Mouse (Mus musculus) T-helper 2 cell (primary cell): Measurements from ENCODE around the gene Cct5.

Source experiments
- in situ Hi-C: fragments of 300-600 bp; cut with MboI, MseI; formaldehyde crosslinking; loops from one replicate; pipeline ENCODE4 v1.15.1; 2025; ENCODE audit warnings: high pct_unique_total_duplicates

Cct5 gene

DNA sequence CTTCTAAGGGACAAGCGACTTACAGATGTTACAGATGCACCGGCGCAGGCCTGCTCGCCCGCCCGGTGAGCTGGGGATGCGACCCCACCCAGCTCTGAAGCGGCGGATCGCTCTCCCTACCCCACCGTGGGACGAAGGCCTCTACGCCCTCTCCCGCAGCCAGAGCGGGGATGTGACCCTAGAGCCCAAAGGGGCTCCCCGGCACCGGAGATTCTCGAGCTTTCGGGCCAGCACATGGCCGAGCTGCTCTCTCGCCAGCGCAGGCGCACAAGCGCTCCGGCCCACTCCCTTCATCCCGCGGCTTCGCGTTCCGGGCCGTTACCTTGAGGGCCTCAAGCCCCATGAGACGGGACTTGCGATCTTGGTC is 342 bp downstream of the Cct5 start:
- in situ Hi-C loops: loop anchor here (5.0 kb wide), 1 partner anchor 69 kb away; the partner anchor contains the start of gene March6

DNA sequence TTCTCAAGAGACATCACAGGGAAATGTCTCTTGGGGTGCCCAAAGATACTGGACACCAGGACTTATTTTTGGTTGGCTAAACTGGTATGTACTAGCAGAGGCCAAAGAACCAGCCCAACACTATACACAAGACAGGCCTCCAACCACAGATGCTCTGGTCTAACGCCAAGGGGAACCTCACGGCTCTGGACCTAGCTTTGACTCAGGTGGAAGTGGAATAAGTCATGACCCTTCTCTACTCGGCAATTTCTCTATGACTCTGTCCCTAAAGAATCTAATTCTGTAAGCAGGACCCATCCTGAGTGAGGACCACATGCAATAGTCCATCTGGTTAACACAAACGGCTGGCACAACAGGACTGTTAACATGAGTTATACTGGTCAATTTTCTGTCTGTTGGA is 1.8 kb downstream of the Cct5 start:
- in situ Hi-C loops: loop anchor here (5.0 kb wide), 1 partner anchor 68 kb away; the partner anchor contains the start of gene March6

DNA sequence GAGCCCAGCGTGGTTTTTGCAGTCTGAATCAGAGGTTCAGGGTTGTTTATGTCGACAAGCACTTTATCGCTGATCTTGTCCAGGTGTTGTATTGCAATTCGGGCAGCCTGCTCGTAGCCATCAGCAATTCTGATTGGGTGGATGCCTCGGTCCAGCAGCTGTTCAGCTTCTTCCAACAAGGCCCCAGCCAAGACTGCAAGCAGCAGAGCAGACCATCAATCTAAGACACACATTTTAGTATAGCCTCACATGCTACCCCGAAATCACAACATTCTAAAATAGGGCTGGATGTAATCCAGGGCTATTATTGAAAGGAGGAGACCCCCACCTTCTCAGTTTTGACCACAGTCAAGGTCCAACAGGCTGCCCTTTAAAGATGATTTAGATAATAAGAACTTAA is 6.0 kb downstream of the Cct5 start:
- in situ Hi-C loops: no loop called here

DNA sequence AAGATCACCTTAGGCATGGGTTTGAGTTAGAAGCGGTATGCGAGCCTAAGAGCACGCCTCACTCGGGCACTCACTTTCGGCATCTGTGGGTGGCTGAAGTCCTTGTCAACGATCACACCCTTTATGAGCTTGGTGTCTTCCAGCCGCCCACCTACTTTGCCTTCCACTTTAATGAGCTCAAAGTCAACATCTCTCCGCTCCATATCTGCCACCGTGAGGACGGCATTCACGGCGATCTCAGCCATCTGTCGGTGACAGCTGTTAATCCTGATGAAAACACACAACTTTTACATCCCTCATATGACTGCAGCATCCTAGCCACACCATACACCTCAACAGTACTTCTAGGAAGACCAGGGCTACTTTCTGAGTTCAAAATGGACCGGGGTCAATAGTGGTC is 7.3 kb downstream of the Cct5 start:
- in situ Hi-C loops: no loop called here

DNA sequence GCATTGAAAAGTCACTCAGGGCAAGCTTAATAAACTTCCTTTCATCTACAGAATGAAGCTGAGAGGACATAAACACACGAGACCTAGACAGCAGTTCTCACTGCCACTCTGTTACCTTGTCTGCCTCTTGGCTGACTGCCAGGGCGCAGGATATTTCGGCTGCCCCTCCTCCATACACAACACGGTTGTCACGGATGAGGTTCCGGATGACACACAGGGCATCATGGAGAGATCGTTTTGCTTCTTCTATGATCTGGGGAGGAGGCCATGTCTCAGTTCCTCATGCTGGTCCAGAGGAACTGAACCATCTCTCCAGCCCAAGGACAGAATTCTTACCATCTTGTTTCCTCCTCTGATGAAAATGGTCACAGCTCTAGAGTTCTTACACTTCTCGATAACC is 9.1 kb downstream of the Cct5 start:
- in situ Hi-C loops: no loop called here

DNA sequence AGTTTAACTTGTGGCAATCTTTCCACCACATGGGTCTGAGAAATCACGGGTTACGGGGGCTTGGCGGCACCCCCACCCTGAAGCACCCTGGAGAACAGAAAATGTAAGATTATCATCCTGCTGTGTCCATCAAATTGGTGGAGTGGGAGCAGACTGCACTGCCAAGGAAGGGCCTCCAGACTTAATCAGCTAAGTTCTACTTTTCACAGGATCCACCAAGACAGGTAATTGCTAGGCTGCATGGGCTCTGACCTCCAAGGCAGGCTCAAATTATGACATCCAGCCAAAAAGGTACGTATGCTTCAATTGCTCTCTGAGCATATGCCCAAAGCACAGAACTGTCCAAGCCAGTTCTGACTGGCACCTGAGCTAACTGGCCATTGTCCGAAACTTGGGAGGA is 11.4 kb downstream of the Cct5 start:
- in situ Hi-C loops: no loop called here

DNA sequence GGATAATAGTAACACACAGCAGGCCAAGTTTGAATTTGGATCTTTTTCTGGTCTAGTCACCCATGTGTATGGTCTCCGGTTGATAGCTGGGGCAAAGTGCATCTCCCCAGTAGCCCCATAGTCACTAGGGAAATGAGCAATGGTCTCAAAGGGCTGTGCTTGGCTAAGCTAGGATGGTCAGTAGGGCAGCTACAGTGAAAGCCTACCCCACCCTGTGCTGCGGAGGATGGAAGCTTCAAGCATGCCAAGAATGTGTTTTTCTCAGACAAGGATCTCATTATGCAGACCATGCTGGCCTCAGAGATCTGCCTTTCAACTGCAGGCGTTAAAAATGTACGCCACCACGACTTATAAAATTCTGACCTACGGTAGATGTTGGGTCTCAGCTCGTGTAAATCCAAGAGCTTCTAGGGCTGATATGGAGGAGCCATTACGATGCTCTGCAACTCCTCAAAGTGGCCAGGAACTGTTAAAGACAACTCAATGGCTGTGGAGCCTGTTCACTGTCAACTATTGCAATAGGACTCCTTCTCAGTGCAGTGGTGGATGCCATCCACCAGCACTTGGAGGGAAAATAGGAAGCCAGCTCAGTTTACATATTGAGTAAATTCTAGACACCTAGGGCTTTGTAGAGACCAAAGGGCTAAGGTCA is 12.5 kb downstream of the Cct5 start:
- in situ Hi-C loops: loop anchor here (5.0 to 10.0 kb wide), 3 partner anchors 77 to 264 kb away; no protein-coding TSS in a partner anchor

DNA sequence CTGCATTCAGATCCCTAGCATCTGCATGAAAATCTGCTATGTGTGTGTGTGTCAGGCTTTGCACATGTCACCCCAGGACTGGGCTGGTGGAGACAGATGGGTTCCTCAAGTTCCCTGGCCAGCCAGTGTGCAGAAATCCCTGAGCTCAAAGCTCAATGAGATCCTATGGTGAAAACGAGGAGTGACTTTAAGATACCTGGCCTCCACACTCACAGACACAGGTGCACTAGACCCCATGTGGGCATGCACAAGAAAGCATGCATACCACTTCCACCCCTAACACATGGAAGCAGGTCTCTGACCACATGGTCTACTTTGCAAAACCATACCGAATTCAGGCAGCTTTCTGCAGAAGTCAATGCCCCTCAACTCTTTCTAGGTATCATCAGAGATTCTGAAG is 13.8 kb downstream of the Cct5 start:
- in situ Hi-C loops: loop anchor here (5.0 to 10.0 kb wide), 3 partner anchors 75 to 263 kb away; no protein-coding TSS in a partner anchor

DNA sequence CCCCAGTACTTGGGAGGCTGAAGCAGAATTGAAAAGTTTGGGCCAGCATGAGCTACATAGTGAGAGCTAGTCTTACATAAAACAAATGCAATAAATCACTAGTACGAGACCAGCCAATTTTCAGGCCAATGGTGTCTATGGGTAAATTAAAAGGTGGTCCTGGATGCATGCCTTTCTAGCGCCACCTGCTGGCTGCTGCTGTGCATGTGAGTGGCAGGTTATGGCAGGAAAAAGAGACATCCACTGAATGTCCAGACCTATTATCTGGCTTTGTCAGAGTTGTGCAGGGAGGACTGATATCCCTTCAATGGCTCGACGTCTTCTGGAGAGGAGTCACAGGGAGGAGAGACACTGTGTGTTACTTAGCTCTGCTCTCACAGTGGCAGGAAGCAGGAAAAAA is 15.1 kb downstream of the Cct5 start:
- in situ Hi-C loops: loop anchor here (5.0 to 10.0 kb wide), 3 partner anchors 74 to 262 kb away; no protein-coding TSS in a partner anchor

DNA sequence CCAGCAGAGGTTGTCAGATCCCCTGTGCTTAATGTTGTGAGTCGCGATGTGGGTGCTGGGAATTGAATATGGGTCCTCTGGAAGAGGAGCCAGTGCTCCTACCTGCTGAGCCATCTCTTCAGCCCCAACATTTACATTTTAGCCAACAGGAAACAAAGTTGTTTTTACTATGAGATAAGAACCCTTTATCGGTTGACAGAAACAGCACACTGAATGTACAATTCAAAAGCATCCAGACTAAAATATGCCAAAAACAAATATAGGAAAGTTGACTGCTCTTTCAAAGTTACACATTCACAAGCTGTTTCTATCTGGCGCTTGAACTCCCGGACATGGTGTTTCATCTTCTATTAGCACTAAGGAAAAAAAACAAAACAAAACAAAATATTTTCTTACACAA is 15.5 kb downstream of the Cct5 start:
- in situ Hi-C loops: loop anchor here (5.0 to 10.0 kb wide), 3 partner anchors 74 to 261 kb away; no protein-coding TSS in a partner anchor

DNA sequence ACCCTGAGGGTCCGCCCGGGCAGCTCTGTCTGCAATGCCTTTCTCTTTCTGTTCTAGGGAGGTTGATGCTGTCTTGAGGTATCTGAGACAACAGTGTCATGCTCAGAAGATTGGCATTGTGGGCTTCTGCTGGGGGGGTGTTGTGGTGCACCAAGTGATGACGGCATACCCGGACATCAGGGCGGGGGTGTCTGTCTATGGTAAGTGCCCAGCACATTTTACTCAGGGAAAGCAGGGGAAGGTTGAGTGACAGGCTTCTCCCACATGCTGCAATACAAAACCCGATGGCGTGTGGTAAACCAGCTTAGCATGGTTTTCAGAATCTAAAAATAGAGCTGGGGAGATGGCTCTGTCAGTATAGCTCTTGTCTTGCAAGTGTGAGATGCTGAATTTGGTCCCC is 16.4 kb downstream of the Cct5 start:
- in situ Hi-C loops: loop anchor here (5.0 to 10.0 kb wide), 3 partner anchors 73 to 260 kb away; no protein-coding TSS in a partner anchor

DNA sequence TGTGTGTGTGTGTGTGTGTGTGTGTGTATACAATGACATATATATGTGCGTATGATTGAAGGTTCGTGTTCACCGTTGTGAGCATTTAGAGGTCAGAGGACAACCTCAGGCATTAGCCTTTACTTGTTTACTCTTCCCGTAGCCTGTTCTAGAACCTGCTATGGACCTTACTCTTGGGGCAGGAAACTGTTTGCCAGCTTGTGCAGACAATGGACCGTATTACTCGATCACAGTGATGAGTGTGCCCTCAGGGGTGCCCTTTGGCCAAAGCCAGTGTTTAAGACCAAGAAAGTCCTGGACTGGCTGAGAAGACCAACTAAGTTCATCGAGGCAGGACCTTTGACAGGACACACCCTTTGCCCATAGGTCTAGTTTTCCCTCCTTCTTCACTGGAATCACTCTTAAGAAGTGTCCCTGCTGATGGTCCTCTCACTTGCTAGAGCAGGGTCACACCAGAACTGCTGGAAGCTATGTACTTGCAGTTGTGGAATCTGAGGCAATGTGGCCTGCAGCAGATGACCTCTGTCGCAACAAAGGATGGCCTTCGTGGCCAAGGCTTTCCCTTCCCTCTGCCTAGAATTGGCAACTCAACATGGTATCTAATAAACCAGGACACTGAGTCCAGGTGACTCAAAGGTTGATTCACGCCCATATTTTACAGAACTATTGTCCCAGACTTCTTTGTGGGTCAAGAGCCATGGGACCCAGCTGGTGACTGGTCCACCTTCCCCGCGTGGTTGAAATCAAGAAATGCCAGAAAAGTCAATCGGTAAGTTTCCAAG is 18.1 kb downstream of the Cct5 start:
- in situ Hi-C loops: loop anchor here (10.0 kb wide), 2 partner anchors 109 to 259 kb away; no protein-coding TSS in a partner anchor

DNA sequence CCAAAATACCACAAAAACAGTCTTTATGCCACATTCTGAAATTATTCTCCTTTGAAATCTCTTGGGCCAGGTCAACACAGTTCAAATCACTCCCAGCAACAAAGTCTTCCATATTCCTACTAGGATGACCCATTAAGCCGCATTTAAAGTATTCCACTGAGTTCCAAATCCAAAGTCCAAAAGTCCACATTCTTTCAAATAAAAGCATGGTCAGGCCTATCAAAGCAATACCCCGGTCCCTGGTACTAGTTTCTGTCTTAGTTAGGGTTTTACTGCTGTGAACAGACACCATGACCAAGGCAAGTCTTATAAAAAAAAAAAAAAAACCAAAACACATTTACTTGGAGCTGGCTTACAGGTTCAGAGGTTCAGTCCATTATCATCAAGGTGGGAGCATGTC is 20.5 kb downstream of the Cct5 start:
- in situ Hi-C loops: loop anchor here (10.0 kb wide), 2 partner anchors 106 to 256 kb away; no protein-coding TSS in a partner anchor

DNA sequence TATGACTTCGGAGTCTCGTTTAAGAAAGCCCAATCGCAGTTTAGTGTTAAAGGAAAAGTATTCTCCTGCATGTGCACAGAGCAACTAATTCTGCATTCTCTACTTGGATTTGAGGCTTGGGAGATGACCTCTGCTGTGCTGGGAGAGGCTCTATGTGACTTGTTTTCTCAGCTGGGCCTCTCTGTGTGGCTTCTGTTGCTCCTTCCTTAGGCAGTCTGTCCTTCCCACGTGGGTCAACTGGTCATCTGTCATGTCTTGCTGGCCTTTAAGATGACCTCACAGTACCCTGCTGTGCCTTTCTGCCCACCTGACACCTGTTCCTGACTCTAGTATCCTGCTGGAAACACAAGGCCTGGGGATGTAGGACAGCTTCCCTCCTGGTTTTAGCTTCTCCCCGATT is 25.5 kb downstream of the Cct5 start:
- in situ Hi-C loops: no loop called here

DNA sequence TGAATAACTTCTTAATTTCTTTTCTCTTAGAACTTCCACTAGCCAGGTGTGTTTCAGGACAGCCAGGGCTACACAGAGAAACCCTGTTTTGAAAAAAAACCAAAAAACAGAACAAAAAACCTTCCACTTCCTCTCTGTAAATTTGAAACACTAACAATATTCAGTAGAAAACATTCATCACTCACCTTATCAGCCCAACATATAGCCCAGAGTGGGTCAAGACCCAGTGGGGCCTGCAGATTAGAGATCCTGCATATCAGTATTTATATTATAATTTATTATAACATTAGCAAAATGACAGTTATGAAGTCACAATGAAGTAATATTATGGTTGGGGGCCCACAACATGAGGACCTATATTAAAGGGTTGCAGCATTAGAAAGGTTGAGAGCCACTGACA is 27.9 kb downstream of the Cct5 start:
- in situ Hi-C loops: no loop called here

DNA sequence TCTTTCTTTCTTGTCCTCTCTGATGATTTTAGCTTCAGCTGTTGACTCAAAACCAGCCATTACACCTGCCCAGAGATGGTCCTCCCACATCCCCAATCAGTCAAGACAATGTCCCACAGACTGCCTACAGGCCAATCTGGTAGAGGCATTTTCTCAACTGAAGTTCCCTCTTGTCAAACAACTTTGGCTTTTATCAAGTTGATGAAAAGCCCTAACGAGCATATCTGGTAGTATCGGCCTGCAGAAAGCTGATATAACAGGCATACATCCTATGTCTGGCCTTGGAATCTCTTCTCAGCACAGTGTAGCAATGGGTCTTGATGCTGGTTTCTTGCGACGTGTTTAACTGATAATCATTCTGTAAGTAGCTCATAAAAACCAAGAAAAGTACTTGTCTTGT is 28.3 kb downstream of the Cct5 start:
- in situ Hi-C loops: no loop called here

DNA sequence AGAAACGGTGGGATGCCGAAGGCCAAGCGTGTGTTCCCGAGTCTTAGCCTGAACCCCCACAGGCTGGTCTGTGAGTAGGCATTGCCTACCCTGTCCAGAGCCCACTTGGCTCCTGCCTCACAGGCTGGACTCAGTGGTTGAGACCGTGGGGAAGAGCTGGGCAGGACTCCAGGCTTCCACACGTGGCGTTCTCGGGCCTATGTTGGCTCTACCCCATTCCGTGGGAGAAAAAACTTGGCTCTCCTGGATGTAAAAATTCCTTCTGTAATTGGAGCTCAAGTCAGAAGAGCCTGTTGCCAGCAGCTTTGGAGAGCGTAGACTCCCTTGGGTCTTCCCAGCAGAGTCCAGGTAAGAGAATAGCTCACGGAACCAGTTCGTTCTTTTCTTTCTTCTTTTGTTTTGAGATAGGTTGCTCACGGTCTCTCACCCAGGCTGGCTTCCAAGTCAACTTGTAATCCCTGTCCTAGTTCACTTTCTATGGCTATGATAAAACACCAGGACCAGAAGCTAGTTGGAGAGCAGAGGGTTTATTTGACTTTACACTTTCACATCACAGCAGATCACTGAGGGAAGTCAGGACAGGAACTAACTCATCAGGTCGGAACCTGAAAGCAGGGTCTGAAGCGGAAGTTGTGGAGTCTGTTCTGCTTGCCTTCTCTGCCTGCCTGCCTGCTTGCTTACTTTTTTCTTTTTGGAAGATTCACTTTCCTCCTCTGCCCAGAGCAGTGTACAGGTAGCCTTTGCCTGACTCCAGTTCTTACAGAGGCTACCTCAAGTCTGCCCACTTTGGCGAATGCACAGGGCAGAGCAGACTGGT is 29.5 kb downstream of the Cct5 start:
- in situ Hi-C loops: no loop called here

DNA sequence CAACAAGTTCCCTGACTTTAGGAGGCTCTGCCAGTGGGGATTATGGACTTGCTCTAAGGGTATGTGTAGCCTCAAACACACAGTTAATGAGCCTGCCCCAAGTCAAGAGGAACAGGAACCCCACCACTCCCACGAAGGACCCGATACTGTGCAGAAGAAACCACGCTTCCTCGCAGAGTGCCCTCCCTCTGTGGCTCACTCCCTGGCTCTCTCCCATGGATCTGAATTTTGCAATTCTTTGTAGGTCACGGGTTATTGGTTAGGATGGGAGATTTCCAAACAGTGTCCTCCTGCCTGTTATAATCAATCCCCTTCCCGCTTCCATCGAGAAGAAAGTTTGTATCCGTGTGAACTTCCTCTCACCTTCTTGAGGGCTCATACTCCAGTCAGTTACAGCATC is 30.6 kb downstream of the Cct5 start:
- in situ Hi-C loops: no loop called here

DNA sequence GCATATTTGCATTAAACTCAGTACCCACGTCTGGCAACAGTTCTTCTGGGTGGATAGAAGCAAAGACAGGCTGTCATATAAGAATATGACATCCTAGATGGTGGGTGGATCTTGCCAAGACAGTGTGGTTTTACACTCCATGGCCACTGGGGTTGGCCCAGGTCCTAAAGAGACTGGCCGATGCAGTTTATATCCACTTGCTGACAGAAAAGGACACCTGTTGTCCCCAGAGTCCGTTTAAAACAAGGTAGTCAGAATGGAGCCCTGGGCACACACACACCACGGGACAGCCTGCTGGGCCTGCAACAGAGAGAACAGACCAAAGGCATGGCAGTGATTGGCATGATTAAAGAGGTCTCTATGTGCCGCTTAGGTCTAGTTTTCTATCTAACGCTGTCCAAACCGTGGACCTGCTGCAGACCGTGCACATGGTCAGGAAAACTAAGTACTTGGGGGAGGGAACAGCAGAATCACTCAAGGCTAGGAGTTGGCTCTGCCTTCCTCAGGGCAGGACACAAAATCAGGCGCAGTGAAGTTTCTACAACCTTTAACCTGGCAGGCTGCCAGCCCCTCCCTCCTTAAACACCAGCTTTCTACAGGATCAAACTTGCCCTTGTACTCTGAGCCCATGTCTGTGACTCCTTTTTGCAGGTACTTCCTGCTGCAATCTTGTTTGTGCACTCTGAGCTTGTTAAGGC is 32.1 kb downstream of the Cct5 start:
- in situ Hi-C loops: no loop called here

DNA sequence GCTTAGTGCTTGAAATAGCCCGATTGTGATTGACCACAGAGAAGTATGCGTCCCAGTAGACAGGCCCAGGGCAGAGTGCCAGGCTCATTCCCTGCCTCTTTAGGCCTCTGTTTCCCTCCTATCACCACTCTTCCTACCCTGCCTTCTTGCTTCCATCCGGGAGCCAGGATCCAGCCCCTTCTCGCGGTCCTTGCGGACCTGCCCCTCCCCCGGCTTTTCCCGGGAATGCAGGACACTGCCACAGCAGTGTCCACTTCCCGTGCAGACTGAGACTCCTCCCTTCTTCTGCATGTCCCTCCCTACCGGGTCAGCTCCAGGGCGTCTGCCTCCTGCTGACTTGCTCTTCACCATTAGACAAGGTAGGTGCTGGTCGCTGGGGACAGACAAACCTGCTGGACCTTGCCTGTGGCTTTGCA is 33.0 kb downstream of the Cct5 start:
- in situ Hi-C loops: no loop called here

DNA sequence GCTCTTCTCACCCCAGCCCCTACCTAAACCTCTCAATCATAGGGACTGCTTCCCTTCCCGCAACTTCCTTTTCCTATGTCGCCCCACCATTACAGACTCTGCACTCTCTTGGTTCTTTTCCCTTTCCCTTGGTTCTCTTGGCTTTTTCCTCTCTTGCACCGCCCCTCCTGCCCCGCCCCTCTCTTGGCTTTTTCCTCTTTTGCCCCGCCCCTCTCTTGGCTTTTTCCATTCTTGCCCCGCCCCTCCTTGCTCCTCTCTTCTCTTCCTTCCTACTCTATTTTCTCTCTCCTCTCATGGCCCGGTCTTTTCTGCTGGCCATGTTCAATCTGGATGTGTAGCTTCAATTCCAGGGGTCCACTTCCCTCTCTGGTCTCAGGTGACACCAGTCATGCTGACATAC is 34.2 kb downstream of the Cct5 start:
- in situ Hi-C loops: no loop called here
